Mouse (Mus musculus) E14TG2a.4 (cell line): ENCODE results near the gene Rhod.
"Not testable (repeated sequence)": the region's sequence is repeated elsewhere in the genome, so short reads cannot be mapped to it uniquely, and the experiment has no call there.

Source experiments
- H3K27me3 ChIP-seq: 2 replicates; pipeline ENCODE4 v1.6.1; 2014; ENCODE audit warnings: low read length, control low read depth; ENCODE audit not compliant: insufficient read depth
- H3K36me3 ChIP-seq: 2 replicates; pipeline ENCODE4 v1.6.1; 2014; ENCODE audit warnings: low read length, control low read depth; ENCODE audit not compliant: insufficient read depth
- H3K4me1 ChIP-seq: replicated peaks from 2 replicates; pipeline ENCODE4 v1.6.1; 2014; ENCODE audit warnings: low read depth, low read length, control low read depth
- H3K4me3 ChIP-seq: replicated peaks from 2 replicates; pipeline ENCODE4 v1.5.1; 2014; ENCODE audit warnings: mild to moderate bottlenecking, low read length
- H3K9me3 ChIP-seq: 2 replicates; pipeline ENCODE4 v1.6.1; 2014; ENCODE audit warnings: low read length, control low read depth
- CTCF ChIP-seq: conservative IDR thresholded peaks from 2 replicates; pipeline ENCODE4 v1.5.1; 2014; ENCODE audit warnings: low read length
- NANOG ChIP-seq: IDR thresholded peaks from 2 replicates; pipeline ENCODE4 v1.6.1; 2014; ENCODE audit warnings: borderline replicate concordance, low read length, mixed read lengths
- POU5F1 ChIP-seq: IDR thresholded peaks from 2 replicates; pipeline ENCODE4 v1.6.1; 2014; ENCODE audit warnings: low read length, borderline replicate concordance

The Rhod gene

DNA sequence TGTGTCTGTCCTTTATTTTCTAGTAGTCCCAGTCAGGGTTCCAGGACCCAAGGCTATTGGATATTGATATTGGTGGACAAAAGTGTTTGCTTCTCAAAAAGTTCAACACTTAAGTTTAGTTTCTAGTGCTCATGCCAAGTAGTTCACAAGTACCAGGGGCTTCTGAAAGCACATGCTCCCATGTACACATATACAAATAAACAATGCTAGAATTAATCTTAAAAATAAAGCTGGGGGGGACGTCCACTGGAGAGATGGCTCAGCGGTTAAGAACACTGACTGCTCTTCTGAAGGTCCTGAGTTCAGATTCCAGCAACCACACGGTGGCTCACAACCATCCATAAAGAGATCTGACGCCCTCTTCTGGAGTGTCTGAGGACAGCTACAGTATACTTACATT lies 54.2 kb downstream of the Rhod start:
- TF ChIP-seq NANOG (no peak), CTCF (no peak; the same call in 1 of the 2 replicates), POU5F1 (no peak)
- Histone ChIP-seq H3K36me3 (peaks cover 43% of the 10 kb centered on the region), H3K4me3 (no peak overlapping the region), H3K4me1 (peaks cover 18% of the 10 kb centered on the region), H3K9me3 (no peaks in the 10 kb centered on the region), H3K27me3 (no peaks in the 10 kb centered on the region)

DNA sequence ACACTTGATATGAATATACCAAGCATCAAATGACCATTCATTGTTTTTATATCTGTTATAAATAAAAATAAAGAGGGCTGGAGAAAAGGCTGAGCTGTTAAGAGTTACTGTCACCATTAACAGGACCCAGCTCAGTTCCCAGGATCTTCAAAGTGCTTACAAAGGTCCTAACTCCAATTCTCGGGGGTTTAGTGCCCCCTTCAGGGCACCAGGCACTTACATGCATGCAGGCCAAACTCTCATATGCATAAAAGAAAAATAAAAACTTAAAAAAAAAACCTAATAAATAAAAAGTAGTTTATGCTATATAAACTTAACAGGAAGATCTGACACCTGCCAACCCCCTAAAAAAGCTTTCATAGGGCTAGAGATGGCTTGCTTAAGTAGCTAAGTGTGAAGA lies 54.9 kb downstream of the Rhod start:
- Histone ChIP-seq H3K27me3 (no peaks in the 10 kb centered on the region), H3K36me3 (peaks cover 48% of the 10 kb centered on the region), H3K4me1 (peaks cover 17% of the 10 kb centered on the region), H3K4me3 (no peak overlapping the region), H3K9me3 (no peaks in the 10 kb centered on the region)
- no peak for TF ChIP-seq POU5F1
- peak; percentile 50 for TF ChIP-seq CTCF

DNA sequence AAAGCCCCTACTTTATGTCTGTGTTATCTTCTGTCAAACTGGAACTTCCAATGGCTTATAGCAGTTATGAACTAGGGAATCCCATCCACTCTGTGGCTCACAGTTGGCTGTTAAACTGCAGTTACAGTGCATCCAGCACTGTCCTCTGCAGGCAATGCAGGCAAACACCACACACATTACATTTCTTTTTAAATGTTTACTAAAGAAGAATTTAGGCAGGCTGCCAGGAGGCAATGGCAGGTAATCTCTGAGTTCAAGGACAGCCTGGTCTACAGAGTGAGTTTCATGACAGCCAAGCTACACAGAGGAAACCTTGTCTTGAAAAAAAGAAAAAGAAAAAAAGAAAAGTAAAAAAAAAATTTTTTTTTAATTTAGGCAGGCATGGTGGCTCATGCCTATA lies 55.9 kb downstream of the Rhod start:
- H3K4me1 ChIP-seq = peaks cover 11% of the 10 kb centered on the region; the same call in 1 of the 2 replicates
- no peaks in the 10 kb centered on the region for H3K9me3 ChIP-seq
- H3K36me3 ChIP-seq = peaks cover 49% of the 10 kb centered on the region
- no peaks in the 10 kb centered on the region for H3K27me3 ChIP-seq
- H3K4me3 ChIP-seq = no peak overlapping the region
- TF ChIP-seq CTCF = no peak
- no peak for TF ChIP-seq NANOG
- TF ChIP-seq POU5F1 = no peak

DNA sequence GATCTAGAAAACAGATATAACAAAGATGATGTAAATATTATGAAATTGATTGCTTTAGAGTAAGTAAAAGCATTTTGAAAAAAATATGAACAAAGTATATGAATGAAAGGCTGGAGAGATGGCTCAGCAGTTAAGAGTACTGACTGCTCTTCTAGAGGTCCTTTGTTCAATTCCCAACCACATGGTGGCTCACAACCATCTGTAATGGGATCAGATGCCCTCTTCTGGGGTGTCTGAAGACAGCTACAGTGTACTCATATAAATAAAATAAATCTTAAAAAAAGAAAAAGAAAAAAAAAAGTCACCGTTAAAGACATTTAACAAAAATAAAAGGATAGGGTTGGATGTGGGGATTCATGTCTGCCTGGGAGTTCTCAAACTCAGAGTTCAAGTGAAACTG lies 56.9 kb downstream of the Rhod start:
- not testable (repeated sequence) for H3K4me3 ChIP-seq, H3K4me1 ChIP-seq, H3K27me3 ChIP-seq, H3K9me3 ChIP-seq
- H3K36me3 ChIP-seq = peaks cover 49% of the 10 kb centered on the region
